8 mouse cellular contexts compared by ENCODE assay signal in the genomic region with DNA sequence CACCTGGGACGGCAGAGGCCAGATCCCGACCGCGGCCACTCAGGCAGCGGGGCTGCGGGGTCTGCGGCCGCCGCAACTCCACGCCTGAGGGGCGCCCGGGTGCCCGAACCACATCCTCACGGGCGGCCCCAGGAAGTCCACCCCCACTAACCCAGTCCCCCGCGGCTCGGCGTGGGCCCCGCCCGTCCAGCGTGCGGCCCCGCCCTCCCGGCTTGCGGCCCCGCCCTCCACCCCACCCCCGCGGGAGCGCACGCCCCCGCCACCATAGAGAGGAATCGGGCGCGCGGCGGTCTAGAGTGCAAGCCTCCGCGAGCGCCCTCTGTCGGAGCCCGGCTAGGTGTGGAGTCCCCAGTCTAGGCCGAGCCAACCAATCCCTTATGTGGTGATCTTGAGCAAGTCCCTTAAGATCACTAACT. TPM values are rescaled to one million over a fixed set of nuclear protein-coding genes. Genes with fewer than 3 reads are reported as not detected.
DNase-seq lines count a peak whose midpoint lies in the region; ATAC-seq lines count a peak whose summit lies in the region.

A gene (minus strand): TSS at position 180 of the 416 bp plus-strand sequence.

- no peaks in the 10 kb centered on the region for H3K9me3 ChIP-seq in hindbrain, embryonic 16.5 days (ENCODE audit: control insufficient read depth, low read length)

- H3K27ac ChIP-seq in hindbrain, embryonic 16.5 days (ENCODE audit: low read depth, low read length): peak within 1 kb of the TSS; percentile 49; the same call in 1 of the 2 replicates
- H3K27ac ChIP-seq in macrophage: peak within 1 kb of the TSS; percentile 77

- H3K4me2 ChIP-seq in hindbrain, embryonic 16.5 days (ENCODE audit: low read length): peak within 1 kb of the TSS; percentile 81

- peak within 1 kb of the TSS; percentile 72 for H3K4me3 ChIP-seq in hindbrain, embryonic 16.5 days (ENCODE audit: low read length)
- H3K4me3 ChIP-seq in macrophage (ENCODE audit: inconsistent target): peak within 1 kb of the TSS; percentile 59

- ATAC-seq in hindbrain, embryonic 16.5 days: peak; percentile 98

- peaks cover 7% of the 10 kb centered on the region for H3K4me1 ChIP-seq in hindbrain, embryonic 16.5 days (ENCODE audit: control insufficient read depth, insufficient read depth, low read depth, low read length)

- H3K36me3 ChIP-seq in hindbrain, embryonic 16.5 days (ENCODE audit: control insufficient read depth, insufficient read depth, low read length): no peaks in the 10 kb centered on the region
- H3K36me3 ChIP-seq in macrophage (ENCODE audit: inconsistent target): no peaks in the 10 kb centered on the region

- DNase-seq in T-cell, adult 2 months (ENCODE audit: low spot score): peak; percentile 91
- peak; percentile 96 to 97 for DNase-seq in cerebellum, postnatal 36 days
- peak; percentile 93 for DNase-seq in gastrocnemius, adult 18-20 months (ENCODE audit: low spot score)
- DNase-seq in left cerebral cortex, adult 18-20 months (ENCODE audit: low spot score in 2 of 2): peak; percentile 93 to 98
- DNase-seq in right cerebral cortex, adult 18-20 months: peak; percentile 92
- DNase-seq in urinary bladder, postnatal 10 days (ENCODE audit: low spot score): peak; percentile 86

- H3K27me3 ChIP-seq in hindbrain, embryonic 16.5 days (replicated peaks; ENCODE audit: control insufficient read depth, insufficient read depth, low read length): no peaks in the 10 kb centered on the region

- H3K79me2 ChIP-seq in macrophage (ENCODE audit: inconsistent target): peaks cover 29% of the 10 kb centered on the region; the same call in 1 of the 2 replicates

- under 1% methylated on average over 42 of the region's 43 CpGs for WGBS in hindbrain, embryonic 16.5 days
- 0% methylated on average over 35 of the region's 43 CpGs for WGBS in macrophage (ENCODE audit: missing documents)

- H3K9ac ChIP-seq in hindbrain, embryonic 16.5 days (ENCODE audit: low read depth, low read length): peak within 1 kb of the TSS; percentile 75

RNA-seq across cellular contexts. Expression of the gene that starts here (rescaled TPM):
- total RNA-seq in gastrocnemius, adult 18-20 months (2021): 1 to 10 TPM; 6.3 to 7.4 TPM
- 3.7 and 3.9 TPM in 2 replicates for polyA plus RNA-seq in hindbrain, embryonic 16.5 days (2015; fragmentation: Nextera tagmentation; extraction: Ambion mirVana)
- total RNA-seq in left cerebral cortex, adult 18-20 months (2021): 10 to 100 TPM; 11.1 to 11.2 TPM
- total RNA-seq in macrophage (2018; cell fraction: chromatin; rRNA removed): 100 to 1,000 TPM in 5 of 26 experiments, 10 to 100 TPM in 21; 15.0 to 117 (median 32.3) TPM
- total RNA-seq in macrophage (2018; cell fraction: cytosol; rRNA removed): 10 to 100 TPM in 9 of 26 experiments, 1 to 10 TPM in 17; 4.6 to 45.6 (median 8.9) TPM
- 100 to 1,000 TPM in 1 of 26 experiments, 10 to 100 TPM in 22, 1 to 10 TPM in 3; 6.6 to 103 (median 36.2) TPM for total RNA-seq in macrophage (2018; cell fraction: nucleus; rRNA removed)
- polyA plus RNA-seq in macrophage (2018): 3.1 to 7.7 TPM (median 5.0 TPM) in 3 replicates

Comparison
In these comparisons a context has a peak if more than half of its experiments do, and no peak if none do; other contexts are left out.
1. Peak in every context shown above with its lines: DNase-seq, ATAC-seq, H3K4me3 ChIP-seq and H3K27ac ChIP-seq.